Mouse (Mus musculus) embryonic stem cell, embryonic (primary cell): ENCODE measurements around the gene Tmem44.

ENCODE experiments used
- CTCF ChIA-PET, 4 experiments: fragments of 300-600 bp in 2 of 4; fragments of 350-600 bp in 2 of 4; sonication (Branson Sonifier 250); formaldehyde crosslinking; loops; one replicate each; lab custom pipeline; 2022; ENCODE audit warnings: inconsistent platforms in 2 of 4; lab: Charles Lee
- POLR2A ChIA-PET, 4 experiments: fragments of 300-600 bp in 2 of 4; fragments of 350-600 bp in 2 of 4; sonication (Branson Sonifier 250); formaldehyde crosslinking; loops; one replicate each; lab custom pipeline; 2022; ENCODE audit warnings: antibody characterized with exemption in 4 of 4, inconsistent platforms in 1 of 4; lab: Charles Lee

Tmem44 gene

GRCm38 (mm10) chr16:30500223-30500622 lies 50.4 kb downstream of the Tmem44 start:
- ChIA-PET CTCF (interaction anchor here in 2 of 4 experiments (0.8 to 1.0 kb wide), 2 partner anchors 20 to 72 kb away, joined by 3 read pairs; no protein-coding TSS in a partner anchor), POLR2A (interaction anchor here in 2 of 4 experiments (0.6 to 1.3 kb wide), 4 partner anchors 10 to 193 kb away, joined by 3 to 6 read pairs (median 4); no protein-coding TSS in a partner anchor)

- CTCF ChIA-PET = interaction anchor here in 3 of 4 experiments (0.5 to 1.0 kb wide), 4 partner anchors 21 to 565 kb away, joined by 3 to 4 read pairs (median 3); no protein-coding TSS in a partner anchor
Measured at GRCm38 (mm10) chr16:30499126-30499857, 51.4 kb downstream of the Tmem44 start.

GRCm38 (mm10) chr16:30497307-30497706 lies 53.3 kb downstream of the Tmem44 start:
- ChIA-PET POLR2A (interaction anchor here in 2 of 4 experiments (0.5 to 1.3 kb wide), 4 partner anchors 10 to 594 kb away, joined by 3 to 4 read pairs (median 4); no protein-coding TSS in a partner anchor), CTCF (no interaction called here)

More at GRCm38 (mm10) chr16:30499126-30499857, 51.4 kb downstream of the Tmem44 start:
- POLR2A ChIA-PET = interaction anchor here in 3 of 4 experiments (0.5 to 1.3 kb wide), 7 partner anchors 9 to 190 kb away, joined by 4 to 6 read pairs (median 5); no protein-coding TSS in a partner anchor

- CTCF ChIA-PET = no interaction called here
- POLR2A ChIA-PET = interaction anchor here in 2 of 4 experiments (1.0 to 1.6 kb wide), 3 partner anchors 75 to 214 kb away, joined by 3 to 4 read pairs (median 3); no protein-coding TSS in a partner anchor
Measured at GRCm38 (mm10) chr16:30494883-30495282, 55.8 kb downstream of the Tmem44 start.

- POLR2A ChIA-PET = no interaction called here
- CTCF ChIA-PET = interaction anchor here in 2 of 4 experiments (0.5 to 0.6 kb wide), 3 partner anchors 390 to 910 kb away, joined by 3 to 4 read pairs (median 4); no protein-coding TSS in a partner anchor
Measured at GRCm38 (mm10) chr16:30491742-30492141, 58.9 kb downstream of the Tmem44 start.

GRCm38 (mm10) chr16:30490791-30491190 lies 59.9 kb downstream of the Tmem44 start:
- ChIA-PET CTCF (interaction anchor here (1.1 to 1.3 kb wide), 4 partner anchors 13 to 30 kb away, joined by 3 to 4 read pairs (median 3); no protein-coding TSS in a partner anchor), POLR2A (interaction anchor here in 1 of 4 experiments (0.6 to 1.9 kb wide), 3 partner anchors 9 to 112 kb away, joined by 3 to 6 read pairs (median 3); no protein-coding TSS in a partner anchor)

- ChIA-PET CTCF (interaction anchor here (0.6 to 1.3 kb wide), 5 partner anchors 14 to 1491 kb away, joined by 3 to 4 read pairs (median 3); no protein-coding TSS in a partner anchor), POLR2A (interaction anchor here in 1 of 4 experiments (0.6 to 1.9 kb wide), 3 partner anchors 9 to 112 kb away, joined by 3 to 6 read pairs (median 3); no protein-coding TSS in a partner anchor)
Measured at GRCm38 (mm10) chr16:30490316-30490715, 60.3 kb downstream of the Tmem44 start.

- ChIA-PET CTCF (interaction anchor here in 2 of 4 experiments (0.6 to 1.3 kb wide), 4 partner anchors 14 to 1492 kb away, joined by 3 to 4 read pairs (median 4); no protein-coding TSS in a partner anchor), POLR2A (interaction anchor here in 1 of 4 experiments (1.2 to 1.9 kb wide), 2 partner anchors 10 to 111 kb away, joined by 3 to 6 read pairs; no protein-coding TSS in a partner anchor)
Measured at GRCm38 (mm10) chr16:30489662-30490061, 61.0 kb downstream of the Tmem44 start.

GRCm38 (mm10) chr16:30486498-30486897 lies 64.1 kb downstream of the Tmem44 start:
- POLR2A ChIA-PET = interaction anchor here in 1 of 4 experiments (1.1 kb wide), 1 partner anchor 23 kb away, joined by 3 read pairs; no protein-coding TSS in a partner anchor
- CTCF ChIA-PET = interaction anchor here in 2 of 4 experiments (0.6 kb wide), 2 partner anchors 868 to 884 kb away, joined by 3 to 4 read pairs; no protein-coding TSS in a partner anchor

- POLR2A ChIA-PET = no interaction called here
- CTCF ChIA-PET = no interaction called here
Measured at GRCm38 (mm10) chr16:30477791-30478190, 72.9 kb downstream of the Tmem44 start.

- POLR2A ChIA-PET = no interaction called here
- CTCF ChIA-PET = no interaction called here
Measured at GRCm38 (mm10) chr16:30477006-30477405, 73.6 kb downstream of the Tmem44 start.

- POLR2A ChIA-PET = interaction anchor here in 1 of 4 experiments (0.8 kb wide), 1 partner anchor 12 kb away, joined by 6 read pairs; no protein-coding TSS in a partner anchor
Measured at GRCm38 (mm10) chr16:30475633-30476461, 74.8 kb downstream of the Tmem44 start.

GRCm38 (mm10) chr16:30472447-30472846 lies 78.2 kb downstream of the Tmem44 start:
- CTCF ChIA-PET = no interaction called here
- POLR2A ChIA-PET = interaction anchor here in 1 of 4 experiments (1.0 kb wide), 1 partner anchor 83 kb away, joined by 3 read pairs; no protein-coding TSS in a partner anchor

More at GRCm38 (mm10) chr16:30475633-30476461, 74.8 kb downstream of the Tmem44 start:
- CTCF ChIA-PET = no interaction called here

GRCm38 (mm10) chr16:30471912-30472311 lies 78.7 kb downstream of the Tmem44 start:
- POLR2A ChIA-PET = interaction anchor here in 1 of 4 experiments (0.5 to 0.6 kb wide), 2 partner anchors 94 to 664 kb away, joined by 3 to 4 read pairs; no protein-coding TSS in a partner anchor
- CTCF ChIA-PET = interaction anchor here in 1 of 4 experiments (0.6 to 0.7 kb wide), 2 partner anchors 13 to 16 kb away, joined by 4 to 6 read pairs; no protein-coding TSS in a partner anchor

- ChIA-PET CTCF (no interaction called here), POLR2A (interaction anchor here in 1 of 4 experiments (1.4 kb wide), 1 partner anchor 44 kb away, joined by 4 read pairs; no protein-coding TSS in a partner anchor)
Measured at GRCm38 (mm10) chr16:30468944-30469343, 81.7 kb downstream of the Tmem44 start.

GRCm38 (mm10) chr16:30465680-30466298 lies 84.9 kb downstream of the Tmem44 start:
- CTCF ChIA-PET = no interaction called here
- POLR2A ChIA-PET = interaction anchor here in 2 of 4 experiments (0.9 to 1.7 kb wide), 2 partner anchors 58 to 77 kb away, joined by 3 to 6 read pairs; no protein-coding TSS in a partner anchor

GRCm38 (mm10) chr16:30464742-30465141 lies 85.9 kb downstream of the Tmem44 start:
- ChIA-PET POLR2A (interaction anchor here in 2 of 4 experiments (0.8 to 1.3 kb wide), 3 partner anchors 26 to 60 kb away, joined by 3 read pairs; no protein-coding TSS in a partner anchor), CTCF (interaction anchor here in 2 of 4 experiments (0.6 kb wide), 2 partner anchors 91 to 511 kb away, joined by 3 read pairs; no protein-coding TSS in a partner anchor)
